Mouse (Mus musculus) B cell, adult (primary cell): ENCODE results near the gene Kank3. TPM values are rescaled to one million over a fixed set of nuclear protein-coding genes. Genes with fewer than 3 reads are reported as not detected.

Source experiments
- total RNA-seq: library from RNA; stranded (reverse); gene quantifications from 4 replicates; pipeline ENCODE4 v1.2.4, GENCODE M21; 2023; ENCODE audit not compliant: inconsistent age

Gene Kank3
- total RNA-seq, result 1.9 to 3.7 TPM (median 2.4 TPM) in 4 replicates

DNA sequence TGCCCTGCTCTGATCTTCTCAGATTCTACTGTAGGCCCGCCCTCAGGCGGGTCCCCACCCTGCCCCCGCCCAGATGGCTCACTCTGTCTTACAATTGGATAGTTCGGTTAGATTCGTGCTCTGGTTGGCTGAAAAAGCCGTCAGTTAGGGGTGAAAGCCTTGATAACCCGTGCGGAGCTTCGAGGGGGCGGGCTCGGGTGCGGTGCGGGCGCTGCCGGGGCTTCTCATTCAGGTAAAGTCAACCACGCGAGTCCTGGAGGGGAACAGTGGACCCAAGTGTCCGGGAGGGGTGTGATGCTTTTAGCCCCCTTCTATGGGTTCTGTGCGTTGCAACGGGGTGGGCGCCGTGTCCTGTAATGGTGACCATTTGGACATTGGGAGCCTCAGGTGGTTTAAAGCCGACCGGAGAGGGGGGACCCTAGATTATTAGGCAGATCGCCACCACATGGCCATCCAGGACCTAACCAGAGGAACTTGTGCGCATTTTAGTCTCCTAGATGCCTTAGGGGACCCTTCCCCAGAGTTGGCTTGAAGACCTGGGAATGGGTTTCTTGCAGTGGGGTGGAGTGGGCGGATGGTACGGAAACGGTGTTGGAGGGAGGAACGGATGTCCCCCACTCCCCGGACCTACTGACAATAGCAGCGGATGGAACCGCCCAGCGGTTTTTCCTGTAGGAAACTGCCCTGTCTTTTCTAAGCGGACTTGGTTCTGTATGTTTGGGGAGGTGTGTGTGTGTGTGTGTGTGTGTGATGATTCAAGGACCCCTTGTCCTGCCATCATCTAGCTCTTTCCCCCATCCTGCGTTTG lies at the start of gene Kank3:
TSS of gene Kank3 (plus strand) at position 186 of the 808 bp plus-strand sequence.

GRCm38 (mm10) chr17:33781124-33781977 lies 29.0 kb upstream of the Kank3 start, which contains the start of gene Angptl4:
Gene Angptl4, minus strand, starts transcription at chr17:33781830.

GRCm38 (mm10) chr17:33824084-33824996 lies 14.0 kb downstream of the Kank3 start, which contains the start of the genes Rps28 and Ndufa7:
Gene Rps28, minus strand, starts transcription at chr17:33824562.
Gene Ndufa7, plus strand, starts transcription at chr17:33824572.

GRCm38 (mm10) chr17:33842966-33843795 lies 32.9 kb downstream of the Kank3 start, which contains the start of gene Cd320:
Gene Cd320, plus strand, starts transcription at chr17:33843091.

Other genes starting within 250 kb of the Kank3 start
- 38.0 to 41.7 TPM (median 39.7 TPM) in 4 replicates for gene Zfp414, start 181.4 kb upstream of the Kank3 start, total RNA-seq
- gene Pram1, start 172.5 kb upstream of the Kank3 start, total RNA-seq, result 0.48 to 2.5 TPM (median 1.3 TPM) in 4 replicates
- gene Hnrnpm, start 123.7 kb upstream of the Kank3 start, total RNA-seq, result 356 to 376 TPM (median 371 TPM) in 4 replicates
- gene March2, start 91.8 kb upstream of the Kank3 start, total RNA-seq, result 45.6 to 49.2 TPM (median 46.3 TPM) in 4 replicates
- gene Rab11b, start 50.0 kb upstream of the Kank3 start, total RNA-seq, result 205 to 231 TPM (median 213 TPM) in 4 replicates
- 0.24 to 1.2 TPM (median 0.64 TPM) in 4 replicates for gene Angptl4, start 28.7 kb upstream of the Kank3 start, total RNA-seq
- 3,373 to 3,666 TPM (median 3,453 TPM) in 4 replicates for gene Rps28, start 14.0 kb downstream of the Kank3 start, total RNA-seq
- 144 to 160 TPM (median 152 TPM) in 4 replicates for gene Ndufa7, start 14.1 kb downstream of the Kank3 start, total RNA-seq
- 6.1 to 11.2 TPM (median 7.1 TPM) in 4 replicates for gene Cd320, start 32.6 kb downstream of the Kank3 start, total RNA-seq
- not detected in 4 replicates for gene Gm7029, start 63.3 kb downstream of the Kank3 start, total RNA-seq
- gene Kifc1, start 80.1 kb downstream of the Kank3 start, total RNA-seq, result 3.7 to 6.1 TPM (median 5.8 TPM) in 4 replicates
- 0.90 to 0.93 TPM in 2 of 4 replicates, not detected in the others for gene Platr17, start 94.6 kb downstream of the Kank3 start, total RNA-seq
- gene Daxx, start 98.9 kb downstream of the Kank3 start, total RNA-seq, result 43.5 to 64.5 TPM (median 57.8 TPM) in 4 replicates
- gene Tapbp, start 105.4 kb downstream of the Kank3 start, total RNA-seq, result 459 to 514 TPM (median 471 TPM) in 4 replicates
- gene Zbtb22, start 105.4 kb downstream of the Kank3 start, total RNA-seq, result 34.8 to 43.8 TPM (median 42.1 TPM) in 4 replicates
- gene Rgl2, start 119.0 kb downstream of the Kank3 start, total RNA-seq, result 181 to 200 TPM (median 191 TPM) in 4 replicates
- gene Pfdn6, start 129.8 kb downstream of the Kank3 start, total RNA-seq, result 48.8 to 71.2 TPM (median 65.7 TPM) in 4 replicates
- gene Wdr46, start 130.1 kb downstream of the Kank3 start, total RNA-seq, result 37.2 to 41.1 TPM (median 38.8 TPM) in 4 replicates
- gene B3galt4, start 141.0 kb downstream of the Kank3 start, total RNA-seq, result 4.6 to 6.3 TPM (median 6.0 TPM) in 4 replicates
- 84.3 to 90.2 TPM (median 84.9 TPM) in 4 replicates for gene Vps52, start 145.3 kb downstream of the Kank3 start, total RNA-seq
- gene Rps18, start 145.5 kb downstream of the Kank3 start, total RNA-seq, result 1,477 to 1,581 TPM (median 1,522 TPM) in 4 replicates
- gene H2-K1, start 189.8 kb downstream of the Kank3 start, total RNA-seq, result 2,828 to 3,180 TPM (median 3,118 TPM) in 4 replicates
- gene Ring1, start 214.2 kb downstream of the Kank3 start, total RNA-seq, result 37.0 to 44.6 TPM (median 37.7 TPM) in 4 replicates
- 116 to 159 TPM (median 139 TPM) in 4 replicates for gene H2-Ke6, start 217.5 kb downstream of the Kank3 start, total RNA-seq
- gene Slc39a7, start 221.2 kb downstream of the Kank3 start, total RNA-seq, result 76.7 to 88.4 TPM (median 86.4 TPM) in 4 replicates
- 108 to 117 TPM (median 111 TPM) in 4 replicates for gene Rxrb, start 221.3 kb downstream of the Kank3 start, total RNA-seq
- gene Col11a2, start 228.9 kb downstream of the Kank3 start, total RNA-seq, result 5.6 to 8.4 TPM (median 6.7 TPM) in 4 replicates